Mouse (Mus musculus) retina, adult 2 months (tissue): ENCODE measurements at regions not wholly inside any gene's neighbourhood (a gene's known extent, or its start where the extent isn't known, plus 50 kb on each side); places are given as distances from the start of the nearest gene placed in this dataset.
A peak's percentile ranks its signal among the peaks of the same experiment; 100 is the strongest.

Experiments
- DNase-seq: peaks from one replicate; pipeline ENCODE4 v3.0.0-alpha.2; 2012; ENCODE audit warnings: low read depth, low spot score

GRCm38 (mm10) chr1:142605224-142605623 lies 1035.2 kb upstream of the B3galt2 start:
- DNase-seq = no peak

GRCm38 (mm10) chr1:142606082-142606481 lies 1034.4 kb upstream of the B3galt2 start:
- DNase-seq = no peak

GRCm38 (mm10) chr1:142621464-142621863 lies 1019.0 kb upstream of the B3galt2 start:
- no peak for DNase-seq

- no peak for DNase-seq
Observed at GRCm38 (mm10) chr1:142624303-142624702, 1016.2 kb upstream of the B3galt2 start.

GRCm38 (mm10) chr1:142655289-142655688 lies 985.2 kb upstream of the B3galt2 start:
- no peak for DNase-seq

GRCm38 (mm10) chr1:142665262-142665661 lies 975.2 kb upstream of the B3galt2 start:
- no peak for DNase-seq

GRCm38 (mm10) chr1:142679917-142680316 lies 960.5 kb upstream of the B3galt2 start:
- DNase-seq = no peak

- DNase-seq = no peak
Observed at GRCm38 (mm10) chr1:142688828-142689227, 951.6 kb upstream of the B3galt2 start.

GRCm38 (mm10) chr1:142695179-142695578 lies 945.3 kb upstream of the B3galt2 start:
- DNase-seq = no peak

- no peak for DNase-seq
Observed at GRCm38 (mm10) chr1:142708263-142708662, 932.2 kb upstream of the B3galt2 start.

GRCm38 (mm10) chr1:142730259-142730658 lies 910.2 kb upstream of the B3galt2 start:
- no peak for DNase-seq

GRCm38 (mm10) chr1:142734108-142734507 lies 906.4 kb upstream of the B3galt2 start:
- no peak for DNase-seq

- no peak for DNase-seq
Observed at GRCm38 (mm10) chr1:142738376-142738775, 902.1 kb upstream of the B3galt2 start.

GRCm38 (mm10) chr1:142742307-142742706 lies 898.2 kb upstream of the B3galt2 start:
- peak; percentile 16 for DNase-seq

- DNase-seq = no peak
Observed at GRCm38 (mm10) chr1:142771010-142771409, 869.5 kb upstream of the B3galt2 start.
